Mouse (Mus musculus) erythroblast, embryonic 14.5 days (primary cell): ENCODE results near the gene Ddx10.

Experiments used
- GATA1 ChIP-seq: IDR thresholded peaks from 2 replicates; pipeline ENCODE4 v1.6.1; 2012; ENCODE audit warnings: low read length, inconsistent platforms, mixed read lengths
- TAL1 ChIP-seq: IDR thresholded peaks from 3 replicates; pipeline ENCODE4 v1.6.1; 2012; ENCODE audit warnings: low read length, inconsistent platforms, mixed read lengths

DNA sequence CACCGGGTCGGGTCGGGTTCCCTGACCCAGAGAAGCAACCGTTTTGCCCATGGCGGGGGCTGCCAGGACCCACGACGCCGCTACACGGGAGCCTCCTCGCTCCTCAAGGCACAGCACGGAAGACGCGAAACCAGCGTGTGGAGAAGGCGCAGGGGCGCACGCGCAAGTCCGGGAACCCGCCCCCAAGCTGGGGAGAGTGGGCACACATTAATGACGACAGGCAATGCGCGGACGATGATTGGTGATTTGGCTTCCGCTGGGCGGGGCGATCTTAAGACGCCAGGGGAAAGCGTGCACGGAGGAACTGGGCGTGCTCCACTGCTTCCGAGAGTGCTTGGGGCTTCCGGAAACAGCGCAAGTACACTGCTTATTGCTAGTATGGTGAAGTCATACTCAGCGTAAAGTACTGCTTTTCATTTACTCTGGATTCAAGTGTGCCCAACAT, at the start of gene Ddx10:
- TF ChIP-seq TAL1 (no peak), GATA1 (no peak)
